ENCODE assay signal across 23 mouse cellular contexts in the genomic region with DNA sequence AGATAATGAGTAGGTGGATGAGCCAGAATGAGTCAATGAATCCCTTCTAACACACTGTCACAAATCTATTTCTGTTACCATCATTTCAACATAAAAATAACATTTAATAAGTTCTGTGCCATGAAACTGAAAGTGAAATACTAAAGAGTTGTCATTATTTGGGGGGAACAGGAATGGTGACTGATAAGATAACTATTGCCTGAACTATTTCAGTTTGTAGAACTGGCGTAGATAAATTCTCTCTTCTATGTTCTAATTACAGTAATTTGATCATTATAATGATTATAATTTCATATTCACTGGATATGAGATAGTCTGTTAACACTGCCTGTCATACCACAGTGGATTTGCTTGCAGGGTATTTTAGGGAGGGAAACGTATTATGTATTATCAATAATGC.
DNase-seq lines count a peak whose midpoint lies in the region; ATAC-seq and TF ChIP-seq lines count a peak whose summit lies in the region.
"Had no signal": no experiment of that assay in that cellular context is flagged by ENCODE, and none has a peak within 500 bp of the region (broad histone marks: within the 10 kb centered on the region; RNA-seq: fewer than 3 reads in every experiment).

No protein-coding gene starts in this region.

- WGBS in forebrain, postnatal 0 days, result 74% methylated on average over 2 of the region's 2 CpGs
- 86% methylated on average over 2 of the region's 2 CpGs for WGBS in forebrain, embryonic 13.5 days

- H3K27me3 ChIP-seq in forebrain, postnatal 0 days (ENCODE audit: insufficient read depth, low read length), result no peaks in the 10 kb centered on the region
- H3K27me3 ChIP-seq in forebrain, embryonic 13.5 days, result no peaks in the 10 kb centered on the region
- H3K27me3 ChIP-seq: CH12.LX; embryonic facial prominence, embryonic 12.5 days; Patski had no signal

- no peaks in the 10 kb centered on the region for H3K36me3 ChIP-seq in forebrain, postnatal 0 days (ENCODE audit: insufficient read depth)
- H3K36me3 ChIP-seq in forebrain, embryonic 13.5 days (ENCODE audit: poor library complexity, severe bottlenecking), result no peaks in the 10 kb centered on the region
- H3K36me3 ChIP-seq: embryonic facial prominence, embryonic 10.5 days; embryonic facial prominence, embryonic 12.5 days; G1E had no signal

- no peak for DNase-seq in forebrain, postnatal 0 days
- peak; percentile 11 for DNase-seq in brain, adult 2 months (ENCODE audit: low read depth, low spot score)
- DNase-seq in telencephalon, adult 2 months (ENCODE audit: low read depth, low spot score), result peak; percentile 3
- no peak for DNase-seq in layer of hippocampus, postnatal 10 days (ENCODE audit: low spot score in 2 of 2)
- DNase-seq: adrenal gland, adult 8-10 months; adrenal gland, postnatal 14 days; adrenal gland, postnatal 36 days; B cell, adult 2 months; cerebellum, adult 11 months; cerebellum, adult 18-20 months; cerebellum, adult 8-10 months; cerebellum, adult 9-11 months; cerebellum, postnatal 25 days had no signal

- TF ChIP-seq CTCF in forebrain, postnatal 0 days (IDR thresholded peaks at IDR 0.05; ENCODE audit: low read depth), result no peak

- H3K27ac ChIP-seq in forebrain, postnatal 0 days (ENCODE audit: low read depth, low read length), result no peak overlapping the region
- H3K27ac ChIP-seq in forebrain, embryonic 13.5 days, result no peak overlapping the region
- H3K27ac ChIP-seq: embryonic facial prominence, embryonic 10.5 days; embryonic facial prominence, embryonic 12.5 days had no signal

- no peak overlapping the region for H3K4me3 ChIP-seq in forebrain, postnatal 0 days (ENCODE audit: low read depth, low read length)
- H3K4me3 ChIP-seq in forebrain, embryonic 13.5 days, result no peak overlapping the region
- H3K4me3 ChIP-seq: embryonic facial prominence, embryonic 10.5 days; embryonic facial prominence, embryonic 12.5 days had no signal

- H3K9ac ChIP-seq in forebrain, postnatal 0 days, result no peak overlapping the region
- no peak overlapping the region for H3K9ac ChIP-seq in forebrain, embryonic 13.5 days
- H3K9ac ChIP-seq: embryonic facial prominence, embryonic 12.5 days had no signal

- no peaks in the 10 kb centered on the region for H3K4me1 ChIP-seq in forebrain, postnatal 0 days (ENCODE audit: insufficient read depth)
- no peaks in the 10 kb centered on the region for H3K4me1 ChIP-seq in forebrain, embryonic 13.5 days
- H3K4me1 ChIP-seq: embryonic facial prominence, embryonic 10.5 days; embryonic facial prominence, embryonic 12.5 days had no signal

- peak; percentile 70; the same call in 1 of the 2 replicates for ATAC-seq in forebrain, postnatal 0 days
- no peak for ATAC-seq in forebrain, embryonic 13.5 days
- ATAC-seq: activated CD4-positive, CD25-positive, alpha-beta regulatory T cell, adult 4 months; CD4-positive, CD25-positive, alpha-beta regulatory T cell, adult 4 months; forebrain, embryonic 14.5 days; forebrain, embryonic 16.5 days; Patski had no signal

- H3K9me3 ChIP-seq in forebrain, postnatal 0 days (ENCODE audit: low read length), result no peaks in the 10 kb centered on the region
- no peaks in the 10 kb centered on the region for H3K9me3 ChIP-seq in forebrain, embryonic 13.5 days (replicated peaks)
- H3K9me3 ChIP-seq: embryonic facial prominence, embryonic 10.5 days; embryonic facial prominence, embryonic 12.5 days had no signal

- H3K4me2 ChIP-seq in forebrain, postnatal 0 days (ENCODE audit: low read depth), result no peak overlapping the region
- no peak overlapping the region for H3K4me2 ChIP-seq in forebrain, embryonic 13.5 days
- H3K4me2 ChIP-seq: embryonic facial prominence, embryonic 12.5 days had no signal

Comparison
In these comparisons a context has a peak if more than half of its experiments do, and no peak if none do; other contexts are left out.
1. DNase-seq: peak in brain, adult 2 months (single experiment) and telencephalon, adult 2 months (single experiment); none in forebrain, postnatal 0 days (single experiment) and layer of hippocampus, postnatal 10 days (0 of 2).